Mouse (Mus musculus) ovary, adult 18-20 months (tissue): ENCODE measurements around the gene Mier3.
"Not testable (repeated sequence)": the region's sequence is repeated elsewhere in the genome, so short reads cannot be mapped to it uniquely, and the experiment has no call there.

ENCODE experiments used
- DNase-seq: peaks from one replicate; pipeline ENCODE4 v3.0.0; 2022; ENCODE audit warnings: low spot score, mixed read lengths

Mier3 gene

GRCm38 (mm10) chr13:111703396-111703795 is 22.6 kb downstream of the Mier3 start:
- DNase-seq, result no peak

- DNase-seq, result not testable (repeated sequence)
Observed at GRCm38 (mm10) chr13:111703952-111704351, 23.2 kb downstream of the Mier3 start.

GRCm38 (mm10) chr13:111710531-111710930 is 29.8 kb downstream of the Mier3 start:
- no peak for DNase-seq

- DNase-seq, result no peak
Observed at GRCm38 (mm10) chr13:111719726-111720125, 38.9 kb downstream of the Mier3 start.

- no peak for DNase-seq
Observed at GRCm38 (mm10) chr13:111724811-111725164, 44.0 kb downstream of the Mier3 start.

- DNase-seq, result peak; percentile 96
Observed at GRCm38 (mm10) chr13:111725165-111726077, 44.6 kb downstream of the Mier3 start.

GRCm38 (mm10) chr13:111726898-111727297 is 46.1 kb downstream of the Mier3 start:
- DNase-seq, result no peak

GRCm38 (mm10) chr13:111741204-111741990 is 60.6 kb downstream of the Mier3 start:
- DNase-seq, result no peak

- DNase-seq, result no peak
Observed at GRCm38 (mm10) chr13:111741991-111742615, 61.3 kb downstream of the Mier3 start.

- DNase-seq, result no peak
Observed at GRCm38 (mm10) chr13:111744233-111745000, 63.6 kb downstream of the Mier3 start.

GRCm38 (mm10) chr13:111745216-111745615 is 64.4 kb downstream of the Mier3 start:
- no peak for DNase-seq

GRCm38 (mm10) chr13:111746831-111747230 is 66.1 kb downstream of the Mier3 start:
- no peak for DNase-seq

- no peak for DNase-seq
Observed at GRCm38 (mm10) chr13:111748301-111749062, 67.7 kb downstream of the Mier3 start.

- DNase-seq, result no peak
Observed at GRCm38 (mm10) chr13:111753321-111753720, 72.5 kb downstream of the Mier3 start.

- DNase-seq, result no peak
Observed at GRCm38 (mm10) chr13:111755377-111755776, 74.6 kb downstream of the Mier3 start.

- no peak for DNase-seq
Observed at GRCm38 (mm10) chr13:111755937-111756336, 75.2 kb downstream of the Mier3 start.

- no peak for DNase-seq
Observed at GRCm38 (mm10) chr13:111756986-111757385, 76.2 kb downstream of the Mier3 start.

GRCm38 (mm10) chr13:111762526-111762925 is 81.7 kb downstream of the Mier3 start:
- DNase-seq, result no peak
